Mouse (Mus musculus) testis, adult 10 weeks (tissue): ENCODE measurements around the gene Olfr536. TPM values are rescaled to one million over a fixed set of nuclear protein-coding genes. Genes with fewer than 3 reads are reported as not detected.

ENCODE experiments used
- polyA plus RNA-seq: library from polyadenylated mRNA; stranded (reverse); fragments of 350-450 nt; fragmentation: Illumina TruSeq; extraction: RNeasy Lipid Tissue Mini Kit (QIAGEN cat#74804); gene quantifications from one replicate; pipeline ENCODE4 v1.2.3, GENCODE M21; 2014; ENCODE audit warnings: low read depth, low replicate concordance

Gene Olfr536
- not detected for polyA plus RNA-seq

GRCm38 (mm10) chr7:140507346-140508021 lies at the start of gene Olfr536:
TSS of gene Olfr536 (minus strand) at chr7:140507396.

DNA sequence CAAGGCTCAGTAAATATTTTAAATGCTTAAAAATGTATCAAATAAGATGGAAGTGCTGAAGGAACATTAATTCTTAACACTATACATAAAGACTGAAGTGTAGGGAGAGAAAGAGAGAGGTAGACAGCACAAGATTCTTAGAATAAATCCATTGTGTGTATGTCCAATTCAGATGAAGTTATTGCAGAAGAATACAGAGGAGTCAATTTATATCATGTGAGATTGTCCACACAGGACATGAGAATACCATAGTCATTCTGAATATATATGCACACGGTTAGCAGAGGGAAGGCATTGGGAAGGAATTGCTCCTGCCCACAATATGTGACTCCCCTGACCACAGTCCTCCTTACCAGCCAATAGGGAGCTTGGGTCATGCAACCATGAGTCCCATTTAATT lies 23.3 kb downstream of the Olfr536 start, which contains the start of gene Olfr535:
TSS of gene Olfr535 (plus strand) at position 301 of the 400 bp plus-strand sequence.

DNA sequence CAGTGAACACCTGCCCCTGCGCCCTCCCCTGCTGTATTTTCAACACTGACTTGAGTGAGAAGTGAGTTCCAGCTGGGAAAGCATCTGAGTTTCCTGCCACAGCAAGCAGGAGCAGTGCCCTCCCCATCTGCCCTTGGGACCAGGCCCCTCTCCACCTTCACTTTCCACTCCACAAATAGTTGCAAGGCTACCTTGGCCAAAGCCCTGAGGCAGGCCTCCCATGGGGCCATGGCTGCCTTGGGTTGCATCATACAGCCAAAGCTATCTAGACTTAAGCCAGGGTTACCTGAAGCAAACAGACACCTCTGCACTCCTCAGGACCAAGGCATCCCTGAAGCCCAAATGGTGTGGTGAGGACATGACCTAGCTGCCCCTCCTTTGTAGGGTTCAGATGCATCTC lies 44.1 kb downstream of the Olfr536 start, which contains the start of gene Olfr533:
TSS of gene Olfr533 (plus strand) at position 301 of the 400 bp plus-strand sequence.

Other genes starting within 250 kb of the Olfr536 start
- gene Olfr525, start 186.5 kb downstream of the Olfr536 start, polyA plus RNA-seq = not detected
- gene Olfr527, start 173.4 kb downstream of the Olfr536 start, polyA plus RNA-seq = not detected
- not detected for gene Olfr60, start 145.7 kb downstream of the Olfr536 start, polyA plus RNA-seq
- not detected for gene Olfr530, start 131.1 kb downstream of the Olfr536 start, polyA plus RNA-seq
- not detected for gene Olfr531, start 104.5 kb downstream of the Olfr536 start, polyA plus RNA-seq
- not detected for gene Olfr532, start 85.8 kb downstream of the Olfr536 start, polyA plus RNA-seq
- not detected for gene Olfr533, start 44.0 kb downstream of the Olfr536 start, polyA plus RNA-seq
- gene Olfr535, start 23.2 kb downstream of the Olfr536 start, polyA plus RNA-seq = not detected
- not detected for gene Olfr538, start 60.5 kb upstream of the Olfr536 start, polyA plus RNA-seq
- gene Olfr46, start 93.9 kb upstream of the Olfr536 start, polyA plus RNA-seq = 0.69 TPM
- gene Olfr61, start 121.6 kb upstream of the Olfr536 start, polyA plus RNA-seq = not detected
- gene Olfr53, start 139.1 kb upstream of the Olfr536 start, polyA plus RNA-seq = not detected
- 0.08 TPM for gene Olfr539, start 152.5 kb upstream of the Olfr536 start, polyA plus RNA-seq
- gene Olfr45, start 174.6 kb upstream of the Olfr536 start, polyA plus RNA-seq = not detected
- not detected for gene Olfr541, start 189.9 kb upstream of the Olfr536 start, polyA plus RNA-seq